Mouse (Mus musculus): ENCODE data around the gene Dlgap5.
"Not testable (repeated sequence)": the region's sequence is repeated elsewhere in the genome, so short reads cannot be mapped to it uniquely, and the experiment has no call there.

The Dlgap5 gene

DNA sequence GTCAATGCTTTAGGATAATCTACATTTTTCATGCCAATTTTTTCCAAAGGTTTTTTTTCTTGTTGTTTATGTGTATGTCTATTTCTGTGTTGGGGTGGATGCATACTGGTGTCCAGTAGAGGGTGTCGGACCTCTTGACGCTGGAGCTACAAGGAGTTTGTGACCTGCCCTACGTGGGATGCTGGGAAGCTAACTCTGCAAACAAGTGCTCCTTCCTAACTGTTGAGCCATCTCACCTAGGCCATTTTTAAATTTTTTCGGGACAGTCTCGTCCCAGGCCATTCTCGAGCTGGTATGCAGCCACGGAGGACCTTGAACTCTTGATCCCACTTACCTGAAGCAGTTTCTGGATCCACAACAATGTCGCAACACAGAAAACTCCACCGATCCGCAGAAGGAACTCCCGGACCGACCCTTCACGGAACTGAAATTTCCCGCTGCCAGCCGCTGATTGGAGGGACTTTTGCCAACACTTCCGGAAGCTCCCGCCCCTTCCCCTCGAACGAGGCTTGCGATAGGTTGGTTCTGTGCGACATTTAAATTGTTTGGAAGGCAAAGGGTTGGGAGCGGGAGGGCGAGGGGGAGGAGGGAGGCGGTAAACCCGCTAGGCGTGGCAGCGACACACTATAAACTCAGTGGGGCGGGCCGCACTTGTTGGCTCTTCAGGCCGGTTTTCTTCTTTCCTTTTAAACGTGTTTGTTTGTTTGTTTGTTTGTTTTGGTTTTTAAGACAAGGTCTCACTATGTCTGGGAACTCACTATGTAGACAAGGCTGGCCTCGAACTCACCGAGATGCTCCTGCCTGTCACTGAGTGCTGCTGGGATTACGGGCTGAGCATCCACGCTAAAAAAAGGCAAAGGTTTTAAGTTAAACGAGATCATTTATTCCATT, at the start of gene Dlgap5:
Gene Dlgap5, minus strand, starts transcription at position 633 of the 891 bp plus-strand sequence.
- DNase-seq: peak; percentile 92

DNA sequence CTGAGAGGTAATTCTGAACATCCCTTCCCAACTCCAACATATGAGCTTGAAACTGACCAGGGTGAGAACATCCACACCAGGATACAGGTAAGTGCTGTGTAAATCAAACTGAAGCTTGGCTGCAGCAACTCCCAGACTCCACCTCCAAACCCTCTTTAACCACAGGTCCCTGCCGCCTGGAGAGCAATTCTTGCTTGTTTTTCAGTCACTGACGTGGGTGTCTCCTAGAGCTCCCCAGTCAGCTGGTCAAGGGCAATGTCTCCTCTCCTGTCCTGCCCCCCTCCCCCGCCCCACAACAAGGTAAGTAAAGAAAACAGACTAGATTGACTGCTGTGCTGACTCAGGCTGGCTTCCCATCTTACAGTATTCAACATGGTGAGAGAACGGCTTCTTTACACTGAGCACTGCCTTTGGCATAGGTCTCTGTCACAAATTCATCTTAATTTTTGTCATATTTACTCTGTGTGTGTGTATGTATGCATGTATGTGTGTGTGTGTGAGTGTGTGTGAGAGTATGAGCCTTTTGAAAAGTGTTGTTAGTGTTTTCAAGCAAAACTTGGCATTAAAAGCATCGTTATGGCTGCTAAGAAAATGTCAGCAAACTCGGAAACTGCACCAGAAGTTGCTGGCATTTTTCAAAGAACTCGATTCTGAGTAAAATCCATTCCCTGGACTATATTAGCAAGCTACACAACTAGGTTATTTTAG, 47.4 kb upstream of the Dlgap5 start:
- DNase-seq: no peak

DNA sequence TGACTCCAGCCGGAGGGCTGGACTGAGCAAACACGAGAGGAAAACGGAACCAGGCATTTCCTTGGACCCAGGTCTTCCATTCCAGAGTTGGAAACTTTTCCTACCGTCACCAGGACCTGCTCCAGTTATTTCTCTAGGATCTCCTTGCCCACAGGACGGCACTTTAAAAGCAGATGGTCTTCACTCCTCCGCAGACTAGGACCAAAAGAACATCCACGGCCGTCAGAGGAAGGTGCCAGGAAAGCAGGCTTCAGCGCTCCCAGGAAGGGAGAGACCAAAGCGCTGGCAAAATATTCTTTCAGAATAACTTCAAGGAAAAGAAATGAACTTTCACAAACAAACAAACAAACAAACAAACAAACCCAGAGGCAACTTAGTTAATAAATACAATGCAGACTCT, 46.2 kb upstream of the Dlgap5 start:
- DNase-seq: no peak

DNA sequence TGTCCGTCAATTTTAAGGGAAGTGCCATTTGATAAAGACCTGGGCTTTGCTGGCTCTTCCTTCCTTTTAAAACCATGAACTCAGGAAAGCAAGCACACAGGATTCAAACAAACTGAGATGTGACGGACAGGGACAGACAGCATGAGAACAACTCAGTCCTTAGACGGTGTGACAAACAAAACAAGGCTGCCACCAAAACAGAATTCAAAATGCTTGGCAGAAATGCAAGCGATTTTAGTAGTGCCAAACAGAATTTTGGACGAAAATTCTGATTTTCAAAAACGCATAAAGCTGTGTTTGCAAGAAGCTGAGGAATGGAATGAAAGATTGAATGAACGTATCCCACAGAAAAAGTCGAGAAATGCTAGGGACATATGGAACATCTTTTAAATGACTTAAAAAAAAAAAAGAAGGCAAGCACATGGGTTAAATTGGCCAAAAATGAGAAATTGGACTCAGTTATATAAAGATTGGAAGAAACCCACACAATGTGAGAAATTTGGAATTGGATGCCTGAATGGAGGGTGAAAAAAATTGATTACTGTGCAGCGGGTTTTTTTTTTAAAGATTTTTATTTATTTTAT, 44.8 kb upstream of the Dlgap5 start:
- DNase-seq: no peak

DNA sequence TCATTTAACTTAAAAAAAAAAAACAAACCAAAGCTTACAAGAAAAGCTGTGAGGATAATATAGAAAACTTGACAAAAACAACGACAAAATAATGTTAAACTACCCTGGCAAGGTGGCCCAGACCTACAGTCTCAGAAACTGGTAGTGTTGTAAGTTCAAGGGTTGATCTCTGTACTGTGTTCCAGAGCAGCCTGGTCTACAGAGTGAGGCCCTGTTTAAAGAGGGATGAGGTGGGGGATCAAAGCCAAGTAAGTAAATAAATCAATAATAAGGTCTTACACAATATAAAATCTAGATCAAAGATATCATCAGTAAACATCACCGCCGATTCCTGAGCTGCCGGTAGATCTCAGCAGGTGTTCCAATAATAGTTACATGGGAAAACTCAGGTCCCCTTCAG, 44.2 kb upstream of the Dlgap5 start:
- no peak for DNase-seq

DNA sequence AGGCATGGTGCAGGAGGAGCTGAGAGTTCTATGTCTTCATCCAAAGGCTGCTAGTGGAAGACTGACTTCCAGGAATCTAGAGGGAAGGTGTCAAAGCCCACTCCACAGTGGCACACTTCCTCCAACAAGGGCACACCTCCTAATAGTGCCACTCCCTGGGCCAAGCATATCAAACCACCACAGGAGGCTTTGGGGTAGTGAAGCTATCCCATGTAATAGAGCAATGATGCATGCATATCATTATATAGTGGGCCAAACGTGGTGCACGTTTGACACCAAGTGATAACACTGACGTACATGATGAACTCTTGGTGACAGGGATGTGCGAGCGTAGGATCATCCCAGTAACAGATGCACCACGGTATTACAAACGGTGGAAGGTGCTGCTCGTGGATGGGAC, 43.8 kb upstream of the Dlgap5 start:
- no peak for DNase-seq

DNA sequence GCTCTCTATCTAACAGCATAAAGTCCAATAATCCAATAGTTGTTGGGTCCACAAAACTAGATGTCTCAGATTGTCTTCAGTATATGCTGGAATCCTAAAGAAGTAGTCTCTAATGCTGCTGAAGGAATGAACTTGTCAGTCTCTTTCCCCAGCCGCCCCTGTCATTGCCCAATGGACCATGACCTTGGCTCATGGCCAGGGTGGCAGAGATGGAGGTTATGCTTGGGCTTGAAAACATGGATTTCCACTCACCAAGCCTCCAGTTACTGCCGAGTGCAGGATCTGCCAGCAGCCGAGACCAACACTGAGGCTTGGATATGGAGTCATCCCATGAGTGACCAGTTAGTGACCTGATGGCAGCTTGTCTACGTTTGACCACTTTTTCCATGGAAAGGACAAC, 41.3 kb upstream of the Dlgap5 start:
- peak; percentile 55 for DNase-seq

DNA sequence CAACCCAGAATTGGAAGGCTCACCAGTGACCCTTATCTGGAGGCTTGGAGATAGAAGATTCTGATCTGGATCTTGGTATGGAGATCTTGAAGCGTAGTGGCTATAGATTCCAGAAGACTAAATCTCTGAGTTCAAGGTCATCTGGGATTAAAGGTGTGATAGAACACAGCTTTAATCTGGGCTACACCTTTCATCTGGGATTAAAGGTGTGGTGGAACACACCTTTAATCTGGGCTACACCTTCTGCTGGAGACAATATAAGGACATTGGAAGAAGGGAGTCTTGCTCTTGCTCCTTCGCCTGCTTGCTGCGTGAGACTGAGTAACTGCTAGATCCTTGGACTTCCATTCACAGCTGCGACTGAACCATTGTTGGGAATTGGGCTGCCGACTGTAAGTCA, 31.9 kb upstream of the Dlgap5 start, which contains the start of gene Fbxo34:
Gene Fbxo34, plus strand, starts transcription at position 301 of the 400 bp plus-strand sequence.
- DNase-seq: not testable (repeated sequence)

DNA sequence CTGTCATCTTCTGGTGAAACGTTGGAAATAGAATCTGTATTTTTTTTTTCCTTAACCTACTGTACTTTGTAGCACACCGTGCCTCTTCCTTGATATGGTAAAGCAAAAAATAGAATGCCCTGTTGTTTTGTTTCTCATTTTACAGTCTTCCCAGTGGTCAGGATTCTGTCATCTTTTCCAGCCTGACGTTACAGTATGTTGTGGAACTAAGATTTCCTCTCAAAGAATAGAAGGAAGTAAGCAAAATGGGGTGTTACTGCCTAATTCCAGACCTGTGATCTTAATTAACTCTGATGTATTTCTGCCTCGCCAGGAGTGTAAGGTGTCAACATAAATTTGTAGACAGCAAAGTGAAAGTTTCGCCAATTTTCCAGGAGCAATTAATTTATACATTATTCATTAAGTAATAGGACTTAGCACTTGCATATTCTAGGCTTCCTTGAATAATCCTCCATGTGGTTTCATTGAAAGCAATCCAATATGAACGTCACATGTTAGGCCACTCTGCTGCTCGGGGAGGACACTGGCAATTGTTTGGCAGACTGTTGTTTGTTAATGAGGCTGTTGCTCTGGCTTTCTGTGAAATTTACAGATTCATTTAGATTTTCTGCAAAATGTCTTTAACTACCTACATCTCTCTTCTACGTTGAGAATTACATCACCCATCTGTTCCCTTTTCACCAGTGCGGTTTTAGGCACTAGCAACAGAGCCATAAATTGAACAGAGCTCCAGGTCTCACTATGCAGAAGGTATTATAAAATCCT, 27.3 kb upstream of the Dlgap5 start:
- no peak for DNase-seq

DNA sequence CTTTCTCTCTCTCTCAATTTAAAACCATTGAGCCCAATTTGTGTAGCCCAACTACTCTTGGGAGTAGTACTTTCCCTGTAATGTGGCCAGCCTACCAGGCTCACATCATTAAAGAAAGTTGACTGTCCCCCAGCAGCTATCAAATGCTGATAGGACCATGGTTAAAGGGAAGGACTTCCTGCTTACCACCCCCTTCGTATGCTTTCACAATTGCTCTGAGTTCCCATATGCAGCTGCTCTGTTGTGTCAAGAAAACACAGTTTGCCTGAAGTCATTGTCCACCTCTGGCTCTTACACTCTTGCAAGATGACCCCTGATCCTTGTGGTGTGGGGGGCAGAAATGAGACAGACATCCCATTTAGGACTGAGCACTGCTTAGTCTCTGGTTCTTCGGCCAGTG, 26.7 kb upstream of the Dlgap5 start:
- no peak for DNase-seq

DNA sequence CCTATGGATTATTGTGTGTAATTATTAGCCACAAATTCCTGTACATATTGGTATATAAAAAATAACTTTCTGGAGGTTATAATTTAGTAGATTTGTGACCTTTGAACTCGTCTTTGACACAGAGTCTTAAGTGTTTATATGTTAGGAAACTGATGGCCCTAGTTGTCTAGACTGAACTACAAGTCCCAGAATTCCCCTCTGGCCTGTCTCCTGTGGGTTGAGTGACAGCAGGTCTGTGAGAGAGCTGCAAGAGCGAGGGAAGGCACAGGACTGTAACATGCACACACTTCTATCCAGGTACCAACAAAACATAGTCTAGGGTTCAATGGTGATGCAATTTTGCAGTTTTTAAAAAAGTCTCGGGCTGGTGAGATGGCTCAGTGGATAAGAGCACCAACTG, 20.7 kb upstream of the Dlgap5 start:
- no peak for DNase-seq

DNA sequence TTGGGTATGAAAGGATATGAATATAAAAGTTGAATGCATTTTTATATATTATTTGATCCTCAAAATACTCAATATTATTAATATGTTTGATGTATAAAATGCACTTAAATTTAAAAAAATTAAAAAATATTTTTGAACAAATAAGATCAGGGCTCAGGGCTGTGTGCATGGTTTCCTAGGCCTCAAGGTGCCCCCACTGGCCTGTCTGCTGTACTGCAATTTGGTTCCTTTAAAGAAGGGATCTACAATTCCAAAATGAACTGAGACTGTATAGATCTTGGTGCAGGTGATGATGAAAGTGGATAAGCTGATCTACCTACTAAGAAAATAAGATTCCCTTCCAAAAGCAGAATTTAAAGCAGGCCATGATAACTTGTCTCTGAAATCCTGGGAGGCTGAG, 14.8 kb upstream of the Dlgap5 start:
- no peak for DNase-seq

DNA sequence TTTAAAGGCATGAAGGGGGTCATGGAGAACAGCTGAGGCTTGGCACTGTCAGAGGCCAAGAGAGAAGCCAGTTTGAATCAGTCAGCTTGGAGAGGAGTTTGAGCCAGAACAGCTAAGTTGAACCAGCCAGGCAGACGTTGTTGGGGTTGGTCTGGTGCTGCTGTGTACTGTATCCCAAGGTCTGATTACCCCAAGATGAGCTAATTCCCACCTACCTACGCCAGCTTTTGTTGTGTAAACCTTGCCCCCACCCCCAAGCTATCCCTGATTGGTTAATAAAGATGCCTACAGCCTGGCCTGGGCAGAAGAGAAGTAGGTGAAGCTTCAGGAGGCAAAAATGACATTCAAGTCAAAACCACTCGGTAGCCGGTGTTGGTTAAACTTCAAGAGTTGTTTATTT, 4.3 kb upstream of the Dlgap5 start:
- no peak for DNase-seq

DNA sequence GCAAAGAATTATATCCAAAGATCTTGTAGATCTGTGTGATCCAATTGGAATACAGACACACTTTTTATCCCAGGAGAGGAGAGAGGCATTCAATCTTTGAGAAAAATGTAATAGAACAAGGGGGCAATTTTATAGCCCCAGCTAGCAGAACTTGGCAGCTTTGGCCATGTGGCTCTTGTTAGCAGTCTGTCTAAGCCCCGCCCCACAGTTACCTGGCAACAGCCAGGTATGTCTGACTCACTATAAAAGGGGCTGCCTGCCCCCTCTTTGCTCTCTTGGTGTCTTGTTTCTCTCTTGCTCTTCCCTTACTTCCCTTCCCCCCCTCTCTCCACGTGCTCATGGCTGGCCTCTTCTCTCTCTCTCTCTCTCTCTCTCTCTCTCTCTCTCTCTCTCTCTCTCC, 3.4 kb upstream of the Dlgap5 start:
- DNase-seq: no peak

DNA sequence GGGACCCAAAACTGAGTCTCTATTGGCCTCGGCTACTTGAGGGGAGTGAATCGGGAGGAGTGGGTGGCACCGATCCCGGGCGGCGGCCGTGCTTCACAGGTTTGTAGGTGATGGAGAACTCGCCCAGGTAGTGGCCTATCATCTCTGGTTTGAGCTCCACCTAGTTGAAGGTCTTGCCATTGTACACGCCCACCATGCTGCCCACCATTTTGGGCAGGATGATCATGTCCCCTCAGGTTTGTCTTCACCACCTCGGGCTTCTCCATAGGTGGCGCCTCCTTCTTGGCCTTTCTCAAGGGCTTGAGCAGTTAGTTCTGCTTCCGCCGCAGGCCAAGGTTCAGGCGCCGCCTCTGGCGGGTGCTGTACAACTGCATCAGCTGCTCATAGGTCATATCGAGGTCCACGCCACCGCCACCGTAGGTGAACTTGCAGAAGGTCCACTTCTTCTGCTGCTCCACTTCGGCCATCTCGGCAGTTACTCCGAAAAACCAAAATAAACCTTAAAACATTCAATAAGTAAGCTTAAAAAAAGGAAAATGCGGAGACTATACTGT, 1.6 kb upstream of the Dlgap5 start:
- no peak for DNase-seq

DNA sequence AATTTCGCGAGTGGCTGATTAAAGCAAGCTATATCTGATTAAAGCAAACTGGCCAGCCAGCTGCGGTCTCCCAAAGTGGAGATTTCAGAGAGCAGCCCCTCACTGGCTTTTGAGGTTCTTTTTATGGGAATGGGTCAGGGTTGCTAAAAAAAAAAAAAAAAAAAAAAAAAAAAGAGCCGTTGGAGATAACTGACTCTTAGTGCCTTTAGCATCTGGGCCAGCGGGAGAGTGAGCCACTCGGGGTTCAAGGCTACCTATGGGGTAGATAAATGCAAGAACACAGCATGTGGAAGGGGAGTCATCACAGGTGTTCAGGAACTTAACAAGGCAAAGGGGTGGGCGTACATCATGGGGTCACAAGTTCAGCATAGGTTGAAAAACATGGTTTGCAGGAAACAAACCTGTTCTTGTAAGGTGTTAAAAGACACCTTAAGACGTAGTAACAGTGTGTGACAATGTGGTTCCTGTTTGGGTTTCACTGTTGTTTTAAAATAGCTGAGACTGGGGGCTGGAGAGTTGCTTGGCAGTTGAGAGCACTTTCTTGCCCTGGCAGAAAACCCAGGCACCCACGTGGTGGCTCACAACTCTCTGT, 923 bp upstream of the Dlgap5 start:
- no peak for DNase-seq

DNA sequence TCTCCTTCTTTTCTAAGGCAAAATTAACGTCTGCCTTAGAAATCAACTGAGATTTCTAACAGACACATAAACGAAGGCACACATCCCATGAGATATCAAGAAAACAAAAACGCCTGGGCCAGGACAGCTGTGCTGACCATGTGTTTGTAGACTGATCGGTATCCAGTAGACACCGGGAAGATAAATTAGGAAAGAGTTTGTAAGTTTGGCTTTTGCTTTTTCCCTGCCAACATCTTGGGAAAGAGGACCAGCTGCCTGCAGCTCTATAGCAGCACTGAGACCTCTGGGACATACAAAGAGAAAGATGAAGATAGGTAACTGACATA, 422 bp upstream of the Dlgap5 start:
- DNase-seq: no peak

DNA sequence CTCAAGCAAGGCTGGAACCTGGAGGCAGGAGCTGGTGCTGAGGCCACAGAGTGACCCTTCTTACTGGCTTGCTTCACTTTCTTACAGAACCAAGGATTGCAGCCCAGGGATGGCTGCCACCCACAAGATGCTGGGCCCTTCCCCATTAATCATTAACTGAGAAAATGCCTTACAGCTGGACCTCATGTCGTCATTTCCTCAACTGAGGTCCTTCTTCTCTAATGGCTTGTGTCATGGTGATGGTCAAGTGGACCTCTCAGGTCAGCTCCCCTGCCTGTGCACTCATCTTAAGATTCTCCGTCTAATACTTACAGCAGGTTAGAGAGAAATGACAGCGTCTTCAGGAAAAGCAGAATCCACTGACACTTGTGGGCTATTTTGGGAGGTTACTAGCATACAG, 861 bp downstream of the Dlgap5 start:
- no peak for DNase-seq

DNA sequence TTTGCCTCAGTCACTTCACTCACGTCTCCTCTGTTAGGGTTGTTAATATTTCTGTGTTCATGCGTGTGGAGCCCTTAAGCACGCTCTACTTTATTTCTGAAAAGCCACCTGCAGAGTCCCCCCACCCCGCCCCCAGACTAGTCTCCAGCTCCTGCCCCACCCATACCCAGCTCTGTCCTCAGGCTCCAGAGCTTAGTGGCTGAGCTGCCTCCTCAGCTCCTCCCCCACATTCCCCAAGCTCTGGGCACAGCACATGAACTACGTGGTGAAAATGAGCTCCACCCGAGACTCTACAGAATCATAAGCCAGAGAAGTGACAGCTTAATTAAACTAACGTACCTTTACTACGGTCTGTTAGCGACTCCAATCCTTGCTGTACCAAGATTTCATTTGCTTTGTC, 12.2 kb downstream of the Dlgap5 start:
- no peak for DNase-seq

DNA sequence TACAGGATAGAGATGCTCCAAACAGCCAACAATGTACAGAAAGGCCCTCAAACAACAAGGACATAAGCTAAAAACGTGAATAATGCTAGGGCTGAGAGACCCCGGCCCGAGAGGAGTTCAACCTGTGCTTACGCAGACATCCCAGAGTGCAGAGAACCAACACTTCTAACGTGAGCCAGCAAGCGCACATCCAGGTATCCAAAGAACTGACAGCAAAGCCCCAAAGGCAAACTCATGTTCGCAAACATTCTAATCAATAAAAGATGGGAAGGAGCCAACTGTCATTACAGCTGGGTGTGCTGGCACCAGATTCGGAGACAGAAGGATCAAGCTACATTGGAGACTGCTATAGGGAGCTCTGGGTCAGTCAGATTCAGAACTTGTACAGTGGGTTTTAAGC, 15.5 kb downstream of the Dlgap5 start:
- no peak for DNase-seq

DNA sequence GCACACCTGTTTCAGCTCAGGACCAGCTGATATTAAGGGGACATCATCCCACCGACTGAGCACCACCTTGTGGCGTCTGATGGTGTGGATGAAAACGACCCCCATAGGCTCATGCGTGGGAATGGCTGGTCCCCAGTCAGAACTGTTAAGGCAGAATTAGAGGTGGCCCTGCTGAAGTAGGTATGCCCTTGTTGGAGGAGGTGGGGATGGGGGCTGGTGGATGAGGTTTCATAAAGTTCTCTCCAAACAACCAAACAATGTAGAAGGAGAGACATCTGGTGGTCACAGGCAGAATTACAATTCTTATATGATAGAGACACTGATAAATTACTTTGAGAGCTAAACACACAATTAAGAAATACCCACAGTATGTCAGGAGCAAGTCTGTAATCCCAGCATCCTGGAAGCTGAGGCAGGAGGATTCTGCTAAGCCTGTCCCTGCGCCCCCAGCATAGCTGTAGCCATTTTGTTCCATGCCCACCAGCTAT, 22.0 kb downstream of the Dlgap5 start:
- peak; percentile 8 for DNase-seq

DNA sequence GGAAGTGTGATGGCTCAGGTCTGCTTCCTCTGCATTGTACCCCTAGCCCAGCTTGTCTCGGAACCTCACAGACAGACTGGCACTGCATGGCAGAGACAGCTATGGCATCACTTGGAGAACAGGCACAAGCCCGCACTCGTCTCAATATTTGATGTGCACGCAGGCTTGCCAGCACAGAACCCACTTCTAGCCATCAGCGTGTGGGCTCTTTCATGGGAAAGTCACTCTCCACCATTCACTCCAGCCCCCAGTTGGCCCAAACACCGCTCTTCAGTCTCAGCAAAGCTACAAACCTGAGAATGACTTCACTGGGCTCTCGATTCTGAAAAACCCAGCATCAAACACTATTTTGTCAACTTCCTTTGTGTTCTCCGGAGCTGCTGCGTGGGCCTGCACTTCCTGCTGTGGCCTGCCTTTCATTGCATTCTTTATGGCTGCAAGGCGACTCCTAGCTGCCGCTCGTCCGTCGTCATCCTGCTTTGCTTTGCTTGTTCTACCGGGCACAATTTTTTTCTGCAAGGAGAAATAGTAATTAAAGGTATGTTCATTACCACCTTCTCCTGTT, 22.7 kb downstream of the Dlgap5 start:
- no peak for DNase-seq

Measured in kidney, adult 18-20 months (tissue).